8 mouse cellular contexts compared by ENCODE assay signal in the genomic region with DNA sequence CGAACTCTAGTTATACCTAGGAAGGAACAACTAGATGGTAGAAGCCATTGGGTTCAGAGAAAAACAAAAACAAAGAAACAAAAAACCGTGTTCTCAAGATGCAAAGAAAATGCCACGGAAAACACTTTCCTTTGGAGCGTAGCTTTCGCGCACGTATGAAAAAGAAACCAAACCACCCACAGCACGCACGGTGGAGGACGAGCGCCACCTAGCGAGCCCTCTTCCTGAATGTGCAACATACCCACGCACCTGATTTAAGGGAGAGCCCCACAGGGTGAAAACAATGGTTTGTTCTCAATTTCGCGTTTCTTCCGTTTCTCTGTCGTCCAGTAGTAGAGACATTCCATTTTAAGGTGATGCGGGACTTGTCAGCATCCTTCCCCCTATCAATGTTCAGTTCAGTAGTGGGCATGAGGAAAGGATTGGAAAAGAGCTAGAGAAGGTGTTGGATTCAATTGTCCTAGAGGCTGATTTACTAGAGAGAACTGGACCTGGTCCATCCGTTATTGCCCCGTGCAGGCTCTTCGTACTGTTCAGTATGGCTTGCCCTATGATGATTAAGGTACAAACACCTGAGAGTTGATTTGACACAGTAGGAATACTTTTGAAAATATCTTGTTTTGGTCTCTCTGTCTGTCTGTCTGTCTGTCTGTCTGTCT. TPM values are rescaled to one million over a fixed set of nuclear protein-coding genes. Genes with fewer than 3 reads are reported as not detected.
A peak's percentile ranks its signal among the peaks of the same experiment; 100 is the strongest.
DNase-seq lines count a peak whose midpoint lies in the region; ATAC-seq lines count a peak whose summit lies in the region.

No protein-coding gene starts in this region.

- peak; percentile 89 for DNase-seq in ZHBTc4 (ENCODE audit: low read depth, low spot score)
- DNase-seq in gastrocnemius, adult 8-10 months (ENCODE audit: low spot score in 2 of 2): peak; percentile 64 to 65
- peak; percentile 80 for DNase-seq in hindlimb bud, embryonic 11.5 days (ENCODE audit: extremely low spot score, low read depth, low spot score)
- peak; percentile 49 to 91 for DNase-seq in left cerebral cortex, adult 8-10 months (ENCODE audit: low spot score in 2 of 2)
- DNase-seq in right cerebral cortex, postnatal 10 days (ENCODE audit: low spot score in 2 of 2): peak; percentile 88 to 92
- peak; percentile 89 for DNase-seq in urinary bladder, postnatal 25 days (ENCODE audit: low spot score)

- peak; percentile 93 for ATAC-seq in common myeloid progenitor, adult 5-6 weeks (replicated peaks; ENCODE audit: low read depth, poor library complexity, severe bottlenecking)

- H3K9me3 ChIP-seq in megakaryocyte, embryonic 14.5 days: no peaks in the 10 kb centered on the region

- H3K27me3 ChIP-seq in megakaryocyte, embryonic 14.5 days (replicated peaks): peaks cover 57% of the 10 kb centered on the region

- H3K4me1 ChIP-seq in megakaryocyte, embryonic 14.5 days: peaks cover 50% of the 10 kb centered on the region

- H3K4me3 ChIP-seq in megakaryocyte, embryonic 14.5 days (replicated peaks): peak overlapping the region; percentile 91

- H3K36me3 ChIP-seq in megakaryocyte, embryonic 14.5 days (replicated peaks; ENCODE audit: low read length): no peaks in the 10 kb centered on the region

RNA-seq across cellular contexts. Expression of a gene that starts 4.2 kb away (rescaled TPM):
- total RNA-seq in common myeloid progenitor, adult 5-6 weeks (2017): not detected in 2 replicates
- not detected for total RNA-seq in gastrocnemius, adult 8-10 months (2022)
- not detected for total RNA-seq in left cerebral cortex, adult 8-10 months (2022)
- not detected in 2 replicates for polyA plus RNA-seq in megakaryocyte, embryonic 14.5 days (2012; ENCODE audit: insufficient read depth, low replicate concordance)

Comparison
In these comparisons a context has a peak if more than half of its experiments do, and no peak if none do; other contexts are left out.
1. Peak in every context shown above with its lines: DNase-seq, ATAC-seq and H3K4me3 ChIP-seq.